Mouse (Mus musculus) hindbrain, embryonic 15.5 days (tissue): ENCODE data around the gene Maea. TPM values are rescaled to one million over a fixed set of nuclear protein-coding genes. Genes with fewer than 3 reads are reported as not detected.
"Not testable (repeated sequence)": the region's sequence is repeated elsewhere in the genome, so short reads cannot be mapped to it uniquely, and the experiment has no call there.

ENCODE experiments used
- ATAC-seq: fragments of 200-750 bp; cut with Nextera tagmentation; 2 replicates; pipeline ENCODE4 v1.8.0; 2017; ENCODE audit warnings: low read depth, moderate number of reproducible peaks, moderate TSS enrichment; ENCODE audit not compliant: low FRiP score
- H3K27ac ChIP-seq: fragments of 300-500 bp; sonication (generic); replicated peaks from 2 replicates; pipeline ENCODE4 v1.5.1; 2015; ENCODE audit warnings: mild to moderate bottlenecking, inconsistent platforms
- H3K27me3 ChIP-seq: fragments of 300-500 bp; sonication (generic); 2 replicates; pipeline ENCODE4 v1.6.1; 2015; ENCODE audit warnings: control low read depth, inconsistent platforms
- H3K36me3 ChIP-seq: fragments of 300-500 bp; sonication (generic); 2 replicates; pipeline ENCODE4 v1.6.1; 2015; ENCODE audit warnings: control low read depth, inconsistent platforms
- H3K4me1 ChIP-seq: fragments of 300-500 bp; sonication (generic); replicated peaks from 2 replicates; pipeline ENCODE4 v1.6.1; 2015; ENCODE audit warnings: control low read depth, inconsistent platforms
- H3K4me2 ChIP-seq: fragments of 300-500 bp; sonication (generic); 2 replicates; pipeline ENCODE4 v1.6.1; 2015; ENCODE audit warnings: moderate library complexity, mild to moderate bottlenecking, inconsistent platforms
- H3K4me3 ChIP-seq: fragments of 300-500 bp; sonication (generic); 2 replicates; pipeline ENCODE4 v1.5.1; 2015; ENCODE audit warnings: mild to moderate bottlenecking, inconsistent platforms
- H3K9ac ChIP-seq: fragments of 300-500 bp; sonication (generic); 2 replicates; pipeline ENCODE4 v1.6.1; 2015; ENCODE audit warnings: inconsistent platforms
- H3K9me3 ChIP-seq: fragments of 300-500 bp; sonication (generic); 2 replicates; pipeline ENCODE4 v1.6.1; 2016; ENCODE audit warnings: control low read depth, inconsistent platforms
- WGBS: fragments of 180-500 bp; shearing (Covaris S2); methylation state at CpG from one replicate; pipeline ENCODE4 v1.1.7; 2015; 5-methylcytosine and 5-hydroxymethylcytosine counted together
- polyA plus RNA-seq: library from polyadenylated mRNA; unstranded; fragments of >200 nt; fragmentation: Nextera tagmentation; extraction: Ambion mirVana; gene quantifications from 2 replicates; pipeline ENCODE4 v1.2.1, GENCODE M21; 2015

Gene Maea
- polyA plus RNA-seq, 1 experiment from 2014 or later, result 125 TPM

DNA sequence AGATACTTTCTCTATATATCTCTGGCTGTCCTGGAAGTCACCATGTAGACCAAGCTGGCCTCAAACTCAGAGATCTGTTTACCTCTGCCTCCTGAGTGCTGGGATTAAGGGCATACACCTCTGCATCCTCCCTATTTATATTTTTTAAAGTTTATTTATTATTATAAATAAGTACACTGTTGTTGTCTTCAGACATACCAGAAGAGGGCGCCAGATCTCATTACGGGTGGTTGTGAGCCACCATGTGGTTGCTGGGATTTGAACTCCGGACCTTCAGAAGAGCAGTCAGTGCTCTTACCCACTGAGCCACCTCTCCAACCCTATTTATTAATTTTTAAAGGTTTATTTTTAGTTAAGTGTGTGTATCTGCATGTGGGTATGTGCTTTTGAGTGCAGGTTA, 6.9 kb downstream of the Maea start:
- not testable (repeated sequence) for H3K27me3 ChIP-seq, H3K36me3 ChIP-seq, H3K4me3 ChIP-seq, H3K9ac ChIP-seq, H3K9me3 ChIP-seq, H3K27ac ChIP-seq, H3K4me2 ChIP-seq, ATAC-seq
- H3K4me1 ChIP-seq, result peaks cover 15% of the 10 kb centered on the region
- WGBS, result 73% methylated on average over 3 of the region's 3 CpGs

DNA sequence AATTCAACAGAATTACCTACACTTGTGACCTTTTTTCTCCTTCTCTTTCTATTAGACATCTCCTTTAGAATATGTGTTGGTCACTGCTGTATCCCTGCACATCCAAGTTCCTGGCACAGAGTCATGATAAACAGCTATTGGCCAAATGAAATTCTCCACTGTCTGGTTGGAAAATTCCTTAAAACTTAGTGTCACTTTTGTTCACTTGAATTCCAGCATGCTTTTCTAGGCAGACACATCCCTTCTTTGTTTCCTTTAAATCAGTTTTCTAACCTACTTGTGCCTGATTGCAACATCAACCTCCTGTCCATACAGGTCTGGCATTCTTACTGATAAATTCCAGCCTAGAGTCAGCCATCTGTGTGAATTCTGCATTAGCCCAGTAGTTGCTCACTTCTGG, 7.5 kb downstream of the Maea start:
- H3K36me3 ChIP-seq, result no peaks in the 10 kb centered on the region
- ATAC-seq, result no peak
- no peak overlapping the region for H3K4me2 ChIP-seq
- no peak overlapping the region for H3K4me3 ChIP-seq
- no peak overlapping the region for H3K27ac ChIP-seq
- no peaks in the 10 kb centered on the region for H3K27me3 ChIP-seq
- no peak overlapping the region for H3K9ac ChIP-seq
- peaks cover 9% of the 10 kb centered on the region for H3K4me1 ChIP-seq
- H3K9me3 ChIP-seq, result no peaks in the 10 kb centered on the region

DNA sequence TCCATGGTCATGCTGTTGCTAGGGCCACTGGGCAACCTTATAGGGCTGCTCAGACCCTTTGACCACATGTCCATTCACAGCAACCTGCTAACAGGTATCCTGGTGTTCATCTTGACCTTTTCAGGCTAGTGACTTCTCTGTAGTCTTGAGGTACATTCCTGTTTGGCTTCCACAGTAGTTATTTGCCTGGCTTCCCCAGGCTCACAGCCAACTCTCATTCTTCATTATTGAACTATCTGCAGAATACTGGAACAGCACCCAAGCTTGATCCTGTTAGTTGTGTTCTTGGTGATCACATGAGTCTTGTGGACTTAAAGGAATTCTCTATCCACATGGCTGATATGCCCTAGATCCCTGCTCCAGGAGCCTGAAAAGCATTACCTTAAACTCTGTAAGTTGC, 8.3 kb downstream of the Maea start:
- H3K27ac ChIP-seq, result no peak overlapping the region
- H3K4me1 ChIP-seq, result peaks cover 6% of the 10 kb centered on the region; the same call in 1 of the 2 replicates
- no peak overlapping the region for H3K4me2 ChIP-seq
- H3K36me3 ChIP-seq, result no peaks in the 10 kb centered on the region
- 0 out of 2 replicates have a peak, but pooled peaks have one; percentile 11 for ATAC-seq
- no peaks in the 10 kb centered on the region for H3K27me3 ChIP-seq
- no peaks in the 10 kb centered on the region for H3K9me3 ChIP-seq
- no peak overlapping the region for H3K4me3 ChIP-seq
- H3K9ac ChIP-seq, result no peak overlapping the region

DNA sequence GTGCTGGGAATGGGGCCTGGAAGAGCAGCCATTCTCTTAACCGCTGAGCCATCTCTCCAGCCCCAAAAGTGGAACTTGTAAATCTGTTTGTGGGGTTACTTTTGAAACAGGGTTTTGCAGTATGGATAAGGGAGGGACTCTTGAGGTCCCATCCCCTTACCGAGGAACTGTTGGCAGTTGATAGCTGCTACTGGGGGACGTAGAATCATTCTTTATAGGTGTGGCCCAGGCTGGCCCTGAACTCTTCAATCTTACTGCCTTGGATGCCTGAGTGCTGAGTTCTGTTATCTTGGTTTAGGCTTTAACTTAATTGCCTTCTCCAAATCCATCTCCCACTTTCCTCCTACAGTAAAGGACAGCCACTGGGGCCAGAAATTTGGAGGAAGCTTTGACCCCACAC, 8.8 kb downstream of the Maea start:
- Histone ChIP-seq H3K27ac (no peak overlapping the region), H3K9me3 (no peaks in the 10 kb centered on the region), H3K4me1 (peaks cover 6% of the 10 kb centered on the region; the same call in 1 of the 2 replicates), H3K4me2 (no peak overlapping the region), H3K9ac (no peak overlapping the region), H3K27me3 (no peaks in the 10 kb centered on the region), H3K4me3 (no peak overlapping the region), H3K36me3 (no peaks in the 10 kb centered on the region)
- 99% methylated on average over 3 of the region's 3 CpGs for WGBS
- ATAC-seq, result no peak

DNA sequence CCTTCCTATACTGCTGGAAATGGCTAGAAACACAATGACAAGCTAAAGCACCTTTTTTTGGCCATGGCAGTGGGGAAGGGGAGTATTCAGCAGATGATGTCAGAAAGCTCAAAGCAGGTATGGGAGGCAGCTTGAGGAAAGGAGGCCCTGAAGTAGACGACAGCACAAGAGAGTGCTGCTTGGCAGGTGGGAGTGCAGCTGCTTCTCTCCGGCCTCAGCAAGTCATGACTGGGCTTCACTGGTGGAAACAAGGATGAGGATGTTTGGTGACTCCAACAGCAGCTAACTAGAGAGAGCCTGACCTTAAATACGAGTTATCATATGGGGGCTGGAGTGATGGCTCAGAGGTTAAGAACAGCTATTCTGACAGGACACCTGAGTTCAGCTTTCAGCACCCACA, 12.3 kb downstream of the Maea start:
- Histone ChIP-seq H3K4me1 (peaks cover 6% of the 10 kb centered on the region; the same call in 1 of the 2 replicates), H3K27me3 (no peaks in the 10 kb centered on the region), H3K27ac (no peak overlapping the region), H3K4me2 (no peak overlapping the region), H3K4me3 (no peak overlapping the region), H3K36me3 (no peaks in the 10 kb centered on the region), H3K9ac (no peak overlapping the region), H3K9me3 (no peaks in the 10 kb centered on the region)
- no peak for ATAC-seq
- WGBS, result 76% methylated on average over 3 of the region's 3 CpGs

DNA sequence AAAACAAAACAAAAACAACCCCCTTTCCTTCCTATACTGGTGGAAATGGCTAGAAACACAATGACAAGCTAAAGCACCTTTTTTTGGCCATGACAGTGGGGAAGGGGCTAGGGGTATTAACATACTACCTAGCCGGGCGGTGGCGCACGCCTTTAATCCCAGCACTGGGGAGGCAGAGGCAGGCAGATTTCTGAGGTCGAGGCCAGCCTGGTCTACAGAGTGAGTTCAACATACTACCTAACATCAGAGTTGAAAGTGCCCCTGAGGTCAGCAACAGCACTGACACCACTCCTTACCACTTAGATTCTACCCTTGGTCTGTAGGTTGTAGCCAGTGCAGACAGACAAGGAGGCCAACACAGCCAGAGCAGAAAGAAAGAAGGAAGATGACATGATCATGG, 13.9 kb downstream of the Maea start:
- Histone ChIP-seq H3K27me3 (no peaks in the 10 kb centered on the region), H3K9ac (no peak overlapping the region), H3K4me1 (no peaks in the 10 kb centered on the region), H3K4me3 (no peak overlapping the region), H3K4me2 (no peak overlapping the region), H3K9me3 (no peaks in the 10 kb centered on the region), H3K27ac (no peak overlapping the region), H3K36me3 (no peaks in the 10 kb centered on the region)
- 92% methylated on average over 5 of the region's 5 CpGs for WGBS
- no peak for ATAC-seq

DNA sequence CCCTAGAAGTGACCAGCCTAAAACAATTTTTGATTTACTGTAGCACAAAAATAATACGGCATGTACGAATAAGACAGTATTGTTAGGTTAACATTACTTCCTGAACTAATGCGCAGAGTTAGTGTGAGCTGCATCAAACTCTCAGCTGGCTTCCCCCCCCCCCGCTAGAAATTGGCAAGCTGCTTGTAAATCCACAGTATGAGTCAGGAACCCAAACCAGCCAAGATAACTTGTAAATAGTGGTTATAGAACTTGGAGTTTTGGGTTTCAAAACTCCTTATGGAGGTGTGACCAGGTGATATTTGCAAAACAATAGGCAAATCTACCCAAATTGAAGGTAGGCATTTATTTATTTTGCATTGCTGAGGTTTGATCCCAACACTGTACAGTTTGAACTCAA, 14.4 kb downstream of the Maea start:
- no peaks in the 10 kb centered on the region for H3K27me3 ChIP-seq
- WGBS, result 77% methylated on average over 4 of the region's 4 CpGs
- no peaks in the 10 kb centered on the region for H3K9me3 ChIP-seq
- H3K36me3 ChIP-seq, result no peaks in the 10 kb centered on the region
- H3K27ac ChIP-seq, result no peak overlapping the region
- no peak overlapping the region for H3K4me2 ChIP-seq
- H3K4me1 ChIP-seq, result no peaks in the 10 kb centered on the region
- no peak for ATAC-seq
- no peak overlapping the region for H3K9ac ChIP-seq
- no peak overlapping the region for H3K4me3 ChIP-seq

DNA sequence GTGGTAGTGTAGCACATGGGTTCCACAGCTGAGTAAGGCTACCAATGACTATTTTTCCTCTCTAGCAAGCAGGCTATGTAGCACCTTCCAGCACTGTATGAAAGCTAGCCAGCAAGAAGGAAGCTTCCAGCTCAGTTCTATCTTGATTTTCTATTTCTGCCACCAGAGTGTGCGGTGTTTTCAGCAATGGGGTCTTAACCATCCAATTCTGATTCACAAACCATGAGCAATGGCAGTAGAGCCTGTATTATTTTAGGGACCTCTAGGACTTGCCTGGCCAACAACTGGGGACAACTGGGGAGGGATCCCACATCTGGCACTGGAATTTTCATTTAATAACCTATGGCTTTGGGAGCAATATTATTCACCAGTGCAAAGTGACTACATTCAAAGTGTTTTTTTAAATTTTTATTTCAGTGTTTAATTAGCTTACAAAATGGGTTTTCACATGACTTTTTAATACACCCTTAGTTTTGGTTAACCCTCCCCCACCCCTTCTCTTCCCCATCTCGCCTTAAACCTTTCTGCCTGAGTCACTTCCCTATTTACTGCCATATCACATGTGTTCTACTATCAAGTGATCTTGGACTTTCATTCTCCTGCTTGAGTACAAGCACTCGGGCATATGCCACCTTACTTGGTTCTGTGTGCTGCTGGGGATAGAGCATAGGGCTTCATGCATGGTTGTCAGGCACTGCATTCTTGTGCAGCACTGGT, 16.4 kb downstream of the Maea start:
- ATAC-seq, result no peak
- 86% methylated on average over 3 of the region's 3 CpGs for WGBS
- H3K9ac ChIP-seq, result no peak overlapping the region

DNA sequence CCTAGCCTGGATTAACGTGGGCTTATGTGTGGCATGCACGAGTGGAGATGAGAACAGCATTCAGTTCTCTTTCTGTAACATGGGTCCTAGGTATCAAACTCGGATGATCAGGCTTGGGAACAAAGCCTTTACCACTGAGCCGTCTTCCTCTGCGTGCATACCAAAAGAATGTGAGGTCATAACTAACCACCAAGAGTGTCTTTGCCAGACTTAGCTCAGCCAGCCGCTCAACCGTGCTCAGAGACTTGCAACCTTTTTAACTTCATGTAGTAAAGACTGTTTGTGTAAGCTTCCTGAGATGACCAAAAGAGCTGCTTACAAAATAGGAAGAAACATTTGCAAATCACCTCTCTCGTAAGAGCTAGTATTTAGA, 16.9 kb downstream of the Maea start:
- H3K27ac ChIP-seq, result no peak overlapping the region
- 84% methylated on average over 8 of the region's 8 CpGs for WGBS
- H3K27me3 ChIP-seq, result no peaks in the 10 kb centered on the region
- no peaks in the 10 kb centered on the region for H3K9me3 ChIP-seq
- H3K36me3 ChIP-seq, result no peaks in the 10 kb centered on the region
- H3K4me1 ChIP-seq, result no peaks in the 10 kb centered on the region
- H3K9ac ChIP-seq, result no peak overlapping the region
- no peak for ATAC-seq
- no peak overlapping the region for H3K4me3 ChIP-seq
- no peak overlapping the region for H3K4me2 ChIP-seq

More for the DNA sequence above, 16.4 kb downstream of the Maea start:
- Histone ChIP-seq H3K4me2 (no peak overlapping the region), H3K9me3 (no peaks in the 10 kb centered on the region), H3K4me3 (no peak overlapping the region), H3K27me3 (no peaks in the 10 kb centered on the region), H3K27ac (no peak overlapping the region), H3K4me1 (no peaks in the 10 kb centered on the region), H3K36me3 (no peaks in the 10 kb centered on the region)

DNA sequence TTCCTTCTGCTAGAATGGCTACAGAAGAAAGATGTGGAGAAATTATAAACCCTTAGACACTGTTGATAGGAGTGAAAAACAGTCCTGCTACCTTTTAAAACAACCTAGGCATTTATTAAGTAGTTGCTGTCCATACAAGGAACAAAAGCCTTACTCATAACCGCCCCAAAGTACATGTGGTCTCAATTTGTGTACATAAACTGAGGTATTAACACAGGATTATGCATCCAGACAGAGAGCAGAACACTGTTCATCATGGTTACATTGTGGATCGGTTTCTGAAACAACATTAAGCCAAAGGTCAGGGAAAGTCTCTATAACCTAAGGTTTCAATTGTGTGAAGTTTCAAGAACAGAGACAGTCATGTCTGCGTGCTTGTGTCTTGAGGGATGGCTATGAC, 17.7 kb downstream of the Maea start:
- H3K4me2 ChIP-seq, result no peak overlapping the region
- H3K27me3 ChIP-seq, result no peaks in the 10 kb centered on the region
- H3K9me3 ChIP-seq, result no peaks in the 10 kb centered on the region
- ATAC-seq, result no peak
- H3K4me3 ChIP-seq, result no peak overlapping the region
- no peaks in the 10 kb centered on the region for H3K4me1 ChIP-seq
- H3K9ac ChIP-seq, result no peak overlapping the region
- no peaks in the 10 kb centered on the region for H3K36me3 ChIP-seq
- no peak overlapping the region for H3K27ac ChIP-seq
- 86% methylated on average over 3 of the region's 3 CpGs for WGBS

DNA sequence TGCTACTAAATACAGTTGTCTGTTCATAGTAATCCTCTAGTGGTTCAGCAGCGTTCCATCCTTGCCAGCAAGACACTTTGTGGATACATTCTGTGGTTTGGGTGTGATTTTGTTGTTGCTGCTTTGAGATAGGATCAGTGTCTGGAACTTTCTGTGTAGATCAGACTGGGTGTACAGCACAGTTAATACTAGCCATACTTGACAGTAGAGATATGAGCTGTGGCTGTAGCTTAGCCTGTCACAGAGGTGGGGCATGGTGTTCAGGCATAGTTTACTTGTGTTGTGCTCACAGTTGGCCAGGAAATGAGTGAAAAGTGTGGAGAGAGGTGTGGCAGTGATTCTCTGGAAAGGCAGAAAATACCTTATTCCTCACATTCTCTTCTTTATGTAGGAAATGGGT, 22.2 kb downstream of the Maea start:
- 94% methylated on average over 1 of the region's 1 CpGs for WGBS
- Histone ChIP-seq H3K4me1 (no peaks in the 10 kb centered on the region), H3K36me3 (peaks cover 38% of the 10 kb centered on the region), H3K9me3 (no peaks in the 10 kb centered on the region), H3K27ac (no peak overlapping the region), H3K4me3 (no peak overlapping the region), H3K27me3 (no peaks in the 10 kb centered on the region), H3K4me2 (no peak overlapping the region), H3K9ac (no peak overlapping the region)
- ATAC-seq, result no peak

DNA sequence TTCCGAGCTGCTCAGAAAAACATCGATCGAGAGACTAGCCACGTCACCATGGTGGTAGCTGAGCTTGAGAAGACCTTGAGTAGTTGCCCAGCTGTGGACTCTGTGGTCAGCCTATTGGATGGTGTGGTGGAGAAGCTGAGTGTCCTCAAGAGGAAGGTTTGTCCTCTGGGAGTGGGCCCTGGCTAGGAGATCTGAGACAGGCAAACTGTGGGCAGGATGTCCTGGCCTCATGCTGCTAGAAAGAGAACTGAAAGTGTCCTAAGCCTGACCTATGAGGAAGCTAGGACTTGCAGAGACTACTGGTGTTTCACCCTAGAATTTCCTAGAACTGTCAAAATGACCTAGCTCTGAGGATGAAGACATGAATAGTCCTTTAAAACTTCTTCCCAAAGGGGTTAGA, 23.2 kb downstream of the Maea start:
- no peak for ATAC-seq
- Histone ChIP-seq H3K4me1 (no peaks in the 10 kb centered on the region), H3K36me3 (peaks cover 48% of the 10 kb centered on the region), H3K27ac (no peak overlapping the region), H3K9me3 (no peaks in the 10 kb centered on the region), H3K4me3 (no peak overlapping the region), H3K9ac (no peak overlapping the region), H3K4me2 (no peak overlapping the region), H3K27me3 (no peaks in the 10 kb centered on the region)
- 94% methylated on average over 4 of the region's 4 CpGs for WGBS

DNA sequence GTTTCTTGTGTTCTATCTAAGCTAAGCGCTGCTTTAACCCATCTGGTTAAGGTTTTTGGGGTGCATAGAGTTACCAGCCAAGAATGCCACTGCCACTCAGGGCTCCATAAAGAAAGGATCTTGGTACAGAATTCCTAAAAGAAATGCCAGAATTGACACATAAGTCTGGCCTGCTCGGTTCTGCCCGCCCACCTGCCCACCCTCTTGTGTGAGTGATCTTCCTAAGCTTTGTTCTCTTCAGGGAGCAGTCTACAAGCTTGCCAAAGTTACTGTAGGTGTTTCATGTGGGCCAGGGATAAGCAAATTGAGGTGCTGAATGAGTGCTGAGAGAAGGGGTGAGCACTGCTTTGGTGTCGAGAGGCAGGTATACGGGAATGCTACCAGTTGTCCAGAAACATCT, 28.0 kb downstream of the Maea start:
- Histone ChIP-seq H3K9ac (no peak overlapping the region), H3K27me3 (no peaks in the 10 kb centered on the region), H3K4me2 (no peak overlapping the region), H3K27ac (no peak overlapping the region), H3K4me3 (no peak overlapping the region), H3K36me3 (peaks cover 89% of the 10 kb centered on the region), H3K4me1 (no peaks in the 10 kb centered on the region), H3K9me3 (no peaks in the 10 kb centered on the region)
- ATAC-seq, result no peak
- WGBS, result 95% methylated on average over 5 of the region's 5 CpGs
